Mouse (Mus musculus) brown adipose tissue, adult 24 weeks (tissue): ENCODE data around the gene Polg2. TPM values are rescaled to one million over a fixed set of nuclear protein-coding genes. Genes with fewer than 3 reads are reported as not detected.
"Not testable (repeated sequence)": the region's sequence is repeated elsewhere in the genome, so short reads cannot be mapped to it uniquely, and the experiment has no call there.

Experiments
- H3K27ac ChIP-seq: fragments of 200-500 bp; replicated peaks from 2 replicates; pipeline ENCODE4 v1.5.1; 2012; ENCODE audit warnings: low read depth, mild to moderate bottlenecking, low read length
- H3K4me1 ChIP-seq: fragments of 200-500 bp; 2 replicates; pipeline ENCODE4 v1.6.1; 2012; ENCODE audit warnings: low read length, mixed read lengths; ENCODE audit not compliant: control insufficient read depth, insufficient read depth, insufficient read length
- H3K4me3 ChIP-seq: fragments of 200-500 bp; 2 replicates; pipeline ENCODE4 v1.5.1; 2012; ENCODE audit warnings: low read depth, mild to moderate bottlenecking, low read length, moderate library complexity; ENCODE audit not compliant: insufficient read depth
- polyA plus RNA-seq: library from polyadenylated mRNA; stranded (reverse); fragments of >200 nt; gene quantifications from 2 replicates; pipeline ENCODE4 v1.2.4, GENCODE M21; 2012; ENCODE audit not compliant: missing spikeins, insufficient read depth, insufficient read length

The Polg2 gene
- polyA plus RNA-seq, 1 experiment, result 4.6 TPM

DNA sequence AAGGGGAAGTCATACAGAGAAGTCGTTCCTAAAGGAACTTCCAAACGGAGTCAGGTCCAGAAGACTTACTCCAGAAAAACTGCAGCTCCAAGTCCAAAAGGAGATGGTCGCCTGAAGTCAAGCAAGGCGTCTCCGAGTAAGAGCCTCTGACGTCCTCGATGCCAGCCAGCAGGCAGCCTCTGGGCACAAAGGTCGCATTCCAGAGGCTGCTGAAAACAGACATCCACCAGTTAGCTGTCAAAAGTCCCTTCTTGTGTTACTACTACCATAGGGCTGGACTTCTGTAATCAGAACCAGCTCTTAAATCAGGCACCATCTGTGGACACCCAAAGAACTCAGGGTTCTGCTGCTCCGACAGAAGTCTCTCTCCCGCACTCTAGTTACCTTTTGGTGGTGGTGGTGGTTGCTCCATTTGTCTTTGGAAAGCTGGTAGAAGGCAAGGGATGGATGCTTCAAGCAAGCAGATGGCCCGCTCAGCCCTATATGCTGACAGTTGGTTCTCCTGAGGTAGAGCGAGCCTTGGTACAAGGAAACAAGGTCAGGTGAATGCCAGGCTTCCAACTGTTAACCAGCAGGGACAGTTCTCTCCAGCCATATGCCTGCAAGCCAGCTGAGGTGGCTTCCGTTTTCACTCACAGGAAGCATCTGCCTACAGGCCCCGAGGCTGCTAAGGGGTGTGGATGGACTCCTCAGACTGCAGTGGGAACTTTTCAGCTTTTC, 35.4 kb upstream of the Polg2 start:
- peaks cover 2% of the 10 kb centered on the region; the same call in 1 of the 2 replicates for H3K4me1 ChIP-seq
- H3K4me3 ChIP-seq, result no peak overlapping the region
- H3K27ac ChIP-seq, result no peak overlapping the region

GRCm38 (mm10) chr11:106812410-106813136, 33.2 kb upstream of the Polg2 start:
- Histone ChIP-seq H3K27ac (no peak overlapping the region), H3K4me3 (no peak overlapping the region), H3K4me1 (no peaks in the 10 kb centered on the region)

DNA sequence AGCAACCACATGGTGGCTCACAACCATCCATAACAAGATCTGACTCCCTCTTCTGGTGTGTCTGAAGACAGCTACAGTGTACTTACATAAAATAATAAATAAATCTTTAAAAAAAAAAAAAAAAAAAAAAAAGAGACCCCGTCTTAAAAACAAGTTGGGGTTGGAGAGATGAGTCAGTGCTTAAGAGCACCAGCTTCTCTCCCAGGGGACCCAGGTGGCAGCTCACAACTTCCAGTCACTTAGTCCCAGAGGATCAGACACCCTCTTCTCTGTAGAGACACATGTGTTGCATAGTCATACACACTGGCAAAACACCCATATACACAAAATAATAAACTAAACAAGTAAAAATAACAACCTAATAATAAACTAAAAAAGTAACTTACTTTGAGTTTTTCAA, 28.1 kb upstream of the Polg2 start:
- not testable (repeated sequence) for H3K4me3 ChIP-seq, H3K27ac ChIP-seq, H3K4me1 ChIP-seq

DNA sequence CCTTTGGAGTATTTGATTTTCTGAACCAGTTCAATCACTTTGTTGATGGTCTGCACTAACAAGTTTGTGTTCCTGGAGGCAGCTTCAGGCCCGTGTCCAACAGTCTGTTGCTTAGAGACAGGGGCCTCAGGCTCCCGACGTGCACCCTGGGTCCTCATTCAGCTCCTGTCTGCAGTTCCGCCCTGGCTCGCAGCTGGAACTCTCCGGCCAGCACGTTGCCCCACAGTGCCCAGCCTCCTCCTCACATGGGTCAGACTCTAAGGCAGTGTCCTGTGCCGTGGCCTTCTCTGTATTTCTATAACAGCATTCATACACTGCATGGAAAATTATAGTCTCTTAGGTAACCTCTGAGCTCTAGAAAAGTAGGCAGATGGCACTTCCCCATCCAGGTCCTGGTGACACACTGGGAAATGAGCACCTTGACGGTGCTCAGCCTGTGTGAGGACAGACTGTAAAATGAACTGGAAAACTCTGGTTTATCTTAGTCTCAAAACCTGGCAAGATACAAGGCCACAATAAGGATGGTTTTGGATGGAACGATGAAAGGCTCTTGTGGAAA, 22.8 kb upstream of the Polg2 start:
- Histone ChIP-seq H3K4me3 (no peak overlapping the region), H3K4me1 (peaks cover 2% of the 10 kb centered on the region; the same call in 1 of the 2 replicates)

GRCm38 (mm10) chr11:106795679-106796078, 16.3 kb upstream of the Polg2 start:
- Histone ChIP-seq H3K4me3 (no peak overlapping the region), H3K4me1 (no peaks in the 10 kb centered on the region), H3K27ac (peak overlapping the region; percentile 30)

More for the DNA sequence above, 22.8 kb upstream of the Polg2 start:
- no peak overlapping the region for H3K27ac ChIP-seq

- Histone ChIP-seq H3K4me1 (no peaks in the 10 kb centered on the region), H3K4me3 (no peak overlapping the region), H3K27ac (no peak overlapping the region)
Measured at GRCm38 (mm10) chr11:106793846-106794245, 14.5 kb upstream of the Polg2 start.

DNA sequence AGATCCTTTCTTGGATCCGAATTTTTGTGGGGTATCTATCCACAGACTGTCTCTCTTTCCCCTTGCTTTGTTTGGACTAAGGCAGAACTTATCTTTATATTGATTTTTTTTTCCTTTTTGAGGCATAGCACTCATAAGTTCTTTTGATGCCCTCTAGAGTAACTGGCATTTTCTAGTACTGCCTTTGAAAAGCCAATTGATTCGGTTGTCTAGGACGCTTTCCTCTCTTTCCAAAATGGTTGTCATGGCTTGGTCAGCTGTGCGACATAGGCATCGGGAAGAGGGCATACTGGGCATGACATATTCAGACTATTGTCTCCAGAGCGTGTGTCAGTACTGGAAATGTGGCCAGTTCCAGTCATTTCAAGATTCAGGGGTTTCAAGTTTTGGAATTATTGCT, 10.3 kb upstream of the Polg2 start:
- no peaks in the 10 kb centered on the region for H3K4me1 ChIP-seq

DNA sequence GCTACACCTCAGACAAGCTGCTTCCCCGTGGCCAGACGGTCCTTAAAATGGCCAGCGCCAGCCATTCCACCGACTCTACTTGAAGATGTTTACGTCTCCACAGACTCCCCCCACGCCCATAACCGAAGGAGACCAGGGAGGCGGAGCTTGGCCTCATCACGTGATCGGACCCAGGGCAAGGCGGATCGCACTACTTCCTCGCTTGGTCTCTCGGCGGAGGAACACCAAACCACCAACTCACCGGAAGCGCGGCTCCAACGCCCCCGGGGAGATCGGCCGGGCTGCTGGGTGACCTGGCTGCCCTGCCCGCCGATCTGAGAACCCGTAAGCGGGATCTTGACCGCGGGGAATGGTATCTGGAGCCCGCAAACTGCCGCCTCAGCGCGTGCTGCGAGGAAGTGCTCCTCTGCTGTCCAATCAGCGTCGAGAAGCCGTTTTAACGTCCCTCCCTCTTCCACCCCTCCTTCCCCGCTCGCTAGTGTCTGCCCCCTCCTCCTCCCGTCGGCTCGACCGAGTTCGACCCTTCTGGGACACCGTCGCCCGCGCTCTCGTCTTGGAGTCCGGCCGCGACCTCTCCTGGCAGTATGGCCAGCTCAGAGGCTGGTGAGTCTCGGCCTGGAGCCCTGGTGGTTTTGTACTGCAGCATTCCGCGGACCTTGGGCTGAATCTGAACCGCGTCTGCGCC, 9.6 kb upstream of the Polg2 start, which contains the start of the genes Ddx5 and Cep95:
Gene Ddx5, minus strand, starts transcription at position 411 of the 685 bp plus-strand sequence.
Gene Cep95, plus strand, starts transcription at position 478 of the 685 bp plus-strand sequence.
- Histone ChIP-seq H3K27ac (peak within 1 kb of the TSS; percentile 99), H3K4me3 (peak within 1 kb of the TSS; percentile 98), H3K4me1 (no peaks in the 10 kb centered on the region)

More for the DNA sequence above, 10.3 kb upstream of the Polg2 start:
- peak overlapping the region; percentile 75 for H3K27ac ChIP-seq
- peak overlapping the region; percentile 80 for H3K4me3 ChIP-seq

DNA sequence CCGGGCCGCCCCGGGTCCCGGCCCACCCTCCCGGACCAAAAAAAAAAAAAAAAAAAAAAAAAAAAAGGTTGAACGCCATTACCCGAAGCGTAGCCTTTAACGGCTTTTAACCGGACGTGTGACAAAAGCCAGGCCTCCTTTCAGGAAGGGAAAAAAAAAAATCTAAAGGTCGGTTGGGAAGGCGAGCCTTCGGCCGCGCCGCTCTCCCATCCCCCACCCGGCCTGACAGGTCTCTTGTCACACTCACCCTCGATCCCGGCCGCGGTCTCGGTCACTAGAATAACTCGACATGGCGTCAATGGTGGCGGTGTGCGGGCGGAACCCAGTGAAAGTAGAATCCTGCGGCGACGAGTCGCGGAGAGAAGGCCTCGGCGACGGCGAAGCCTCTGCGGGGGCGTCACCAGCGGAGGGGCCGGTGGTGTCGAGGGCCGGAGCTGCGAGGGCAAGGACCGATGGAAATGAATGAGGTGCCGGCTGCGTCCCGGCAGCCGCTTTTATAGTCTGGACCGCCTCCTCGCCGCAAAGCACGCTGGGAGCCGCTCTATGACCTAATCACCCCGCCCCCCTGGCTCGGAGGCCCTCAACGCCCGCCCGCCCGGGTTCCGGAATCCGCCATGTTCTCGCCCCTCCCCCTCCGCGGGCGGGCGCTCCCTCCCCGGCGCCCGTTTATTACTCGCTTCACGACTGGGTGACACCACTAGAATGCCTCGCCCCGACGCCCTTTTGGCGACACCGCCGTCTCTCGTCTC, 8.9 kb upstream of the Polg2 start:
- peak overlapping the region; percentile 98 for H3K4me3 ChIP-seq
- H3K27ac ChIP-seq, result peak overlapping the region; percentile 99
- 0 out of 2 replicates have a peak, but pooled peaks cover 3% of the 10 kb centered on the region for H3K4me1 ChIP-seq

DNA sequence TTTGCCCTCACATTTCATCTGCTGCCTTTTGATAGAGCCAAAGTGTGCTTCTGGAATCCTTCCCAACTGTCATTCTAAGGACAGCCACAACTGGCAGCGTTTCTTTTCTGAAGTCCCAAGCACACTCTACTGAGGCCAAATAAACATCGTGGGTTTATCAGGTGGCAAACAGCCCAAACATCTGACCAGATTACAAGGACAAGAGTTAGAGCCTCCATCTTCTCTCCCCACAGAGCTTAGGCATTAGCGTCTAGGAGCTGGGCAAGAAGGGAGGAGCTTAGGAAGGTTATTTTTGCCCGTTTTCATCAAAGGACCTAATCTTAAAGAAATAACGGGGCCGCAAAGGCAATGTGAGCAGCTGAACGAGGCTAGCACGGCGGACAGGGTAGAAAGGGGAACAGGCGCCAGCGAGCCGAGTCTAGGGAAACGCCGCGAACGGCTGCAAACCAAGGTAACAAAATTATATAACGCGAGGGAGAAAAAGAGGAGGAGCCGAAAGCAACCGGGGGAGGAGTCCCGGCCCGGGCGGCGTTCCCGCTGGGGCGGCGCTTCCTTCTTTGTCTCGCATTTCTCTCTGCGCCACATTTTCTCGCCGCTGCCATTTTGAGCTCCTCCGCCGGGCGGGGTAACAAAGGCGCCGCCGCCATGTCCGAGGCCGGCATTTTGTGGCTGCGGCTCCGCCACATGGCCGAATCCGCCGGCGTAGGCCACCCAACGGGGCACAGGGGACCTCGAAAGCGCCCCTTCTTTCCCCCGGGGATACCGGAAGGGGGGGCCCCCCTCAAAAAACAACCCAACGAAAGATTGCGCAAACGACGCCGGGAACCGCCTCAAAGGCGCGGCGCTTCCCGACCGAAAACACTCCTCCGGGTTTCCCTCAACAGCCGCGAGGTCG, 8.0 kb upstream of the Polg2 start:
- Histone ChIP-seq H3K4me1 (0 out of 2 replicates have a peak, but pooled peaks cover 3% of the 10 kb centered on the region), H3K4me3 (peak overlapping the region; percentile 98), H3K27ac (peak overlapping the region; percentile 99)

DNA sequence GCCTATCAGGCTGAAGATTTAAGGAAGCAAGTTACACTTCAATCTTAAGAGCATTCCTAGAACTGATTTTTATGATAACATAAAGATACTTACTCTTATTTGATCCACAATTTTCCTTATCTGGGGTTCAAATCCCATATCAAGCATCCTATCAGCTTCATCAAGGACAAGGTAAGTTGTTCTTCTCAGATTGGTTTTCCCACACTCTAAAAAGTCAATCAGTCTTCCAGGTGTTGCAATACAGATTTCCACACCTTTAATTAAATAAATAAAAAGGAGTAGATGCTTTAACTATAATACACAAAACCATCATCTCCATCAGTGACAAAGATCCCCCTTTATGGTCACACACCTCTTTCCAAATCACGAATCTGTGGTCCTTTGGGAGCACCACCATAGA, 5.7 kb upstream of the Polg2 start:
- Histone ChIP-seq H3K4me1 (peaks cover 5% of the 10 kb centered on the region; the same call in 1 of the 2 replicates), H3K4me3 (0 out of 2 replicates have a peak overlapping the region, but pooled peaks have one; percentile 9), H3K27ac (no peak overlapping the region)

DNA sequence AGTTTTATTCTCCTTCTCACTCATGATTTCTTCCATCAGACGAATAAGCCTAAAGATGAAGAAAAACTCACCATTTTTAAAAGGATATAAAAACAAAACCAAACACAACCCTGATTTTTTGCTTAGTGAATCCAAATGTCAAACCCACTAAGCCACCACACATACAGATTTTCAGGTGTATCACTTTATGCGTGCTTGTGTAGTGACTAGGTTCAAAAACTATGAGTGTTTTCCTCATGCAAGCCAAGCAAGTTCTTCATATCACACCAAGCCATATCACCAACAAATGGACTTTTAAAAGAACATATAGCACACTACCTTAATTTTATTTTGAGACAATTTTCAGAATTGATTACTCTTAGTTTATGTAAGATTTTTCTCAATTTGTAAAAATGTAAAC, 5.1 kb upstream of the Polg2 start:
- peaks cover 5% of the 10 kb centered on the region; the same call in 1 of the 2 replicates for H3K4me1 ChIP-seq
- no peak overlapping the region for H3K4me3 ChIP-seq
- no peak overlapping the region for H3K27ac ChIP-seq

- Histone ChIP-seq H3K27ac (no peak overlapping the region), H3K4me1 (peaks cover 5% of the 10 kb centered on the region; the same call in 1 of the 2 replicates), H3K4me3 (no peak overlapping the region)
Measured at GRCm38 (mm10) chr11:106782841-106783764, 3.8 kb upstream of the Polg2 start.
